Mouse (Mus musculus) embryonic facial prominence, embryonic 13.5 days (tissue): ENCODE measurements at regions not wholly inside any gene's neighbourhood (a gene's known extent, or its start where the extent isn't known, plus 50 kb on each side); places are given as distances from the start of the nearest gene placed in this dataset.

Experiments used
- ATAC-seq: fragments of 200-750 bp; cut with Nextera tagmentation; 2 replicates; pipeline ENCODE4 v1.8.0; 2017; ENCODE audit warnings: low read depth; ENCODE audit not compliant: insufficient number of reproducible peaks, insufficient read depth, low FRiP score, low TSS enrichment
- H3K27ac ChIP-seq: fragments of 300-500 bp; sonication (generic); 2 replicates; pipeline ENCODE4 v1.5.1; 2015; ENCODE audit warnings: moderate library complexity, mild to moderate bottlenecking, inconsistent platforms
- H3K27me3 ChIP-seq: fragments of 300-500 bp; sonication (generic); 2 replicates; pipeline ENCODE4 v1.6.1; 2015; ENCODE audit warnings: mild to moderate bottlenecking, inconsistent platforms
- H3K36me3 ChIP-seq: fragments of 300-500 bp; sonication (generic); 2 replicates; pipeline ENCODE4 v1.6.1; 2015; ENCODE audit warnings: mild to moderate bottlenecking, inconsistent platforms
- H3K4me1 ChIP-seq: fragments of 300-500 bp; sonication (generic); 2 replicates; pipeline ENCODE4 v1.6.1; 2015; ENCODE audit warnings: inconsistent platforms
- H3K4me2 ChIP-seq: fragments of 300-500 bp; sonication (generic); 2 replicates; pipeline ENCODE4 v1.6.1; 2015; ENCODE audit warnings: moderate library complexity, mild to moderate bottlenecking, inconsistent platforms
- H3K4me3 ChIP-seq: fragments of 300-500 bp; sonication (generic); 2 replicates; pipeline ENCODE4 v1.5.1; 2015; ENCODE audit warnings: mild to moderate bottlenecking, inconsistent platforms
- H3K9ac ChIP-seq: fragments of 300-500 bp; sonication (generic); 2 replicates; pipeline ENCODE4 v1.6.1; 2015; ENCODE audit warnings: mild to moderate bottlenecking, inconsistent platforms
- H3K9me3 ChIP-seq: fragments of 300-500 bp; sonication (generic); 2 replicates; pipeline ENCODE4 v1.6.1; 2016; ENCODE audit warnings: inconsistent platforms
- WGBS: fragments of 180-500 bp; shearing (Covaris S2); methylation state at CpG from one replicate; pipeline ENCODE4 v1.1.7; 2015; ENCODE audit warnings: mixed read lengths; 5-methylcytosine and 5-hydroxymethylcytosine counted together

- Histone ChIP-seq H3K4me3 (no peak overlapping the region), H3K9ac (no peak overlapping the region), H3K4me1 (peaks cover 22% of the 10 kb centered on the region), H3K36me3 (no peaks in the 10 kb centered on the region), H3K27me3 (no peaks in the 10 kb centered on the region), H3K27ac (0 out of 2 replicates have a peak overlapping the region, but pooled peaks have one; percentile 40), H3K4me2 (no peak overlapping the region), H3K9me3 (no peaks in the 10 kb centered on the region)
- no peak for ATAC-seq
- WGBS, result 93% methylated on average over 1 of the region's 1 CpGs
These were observed 112.6 kb upstream of the Tbl1xr1 start for GRCm38 (mm10) chr3:21963733-21964351.

DNA sequence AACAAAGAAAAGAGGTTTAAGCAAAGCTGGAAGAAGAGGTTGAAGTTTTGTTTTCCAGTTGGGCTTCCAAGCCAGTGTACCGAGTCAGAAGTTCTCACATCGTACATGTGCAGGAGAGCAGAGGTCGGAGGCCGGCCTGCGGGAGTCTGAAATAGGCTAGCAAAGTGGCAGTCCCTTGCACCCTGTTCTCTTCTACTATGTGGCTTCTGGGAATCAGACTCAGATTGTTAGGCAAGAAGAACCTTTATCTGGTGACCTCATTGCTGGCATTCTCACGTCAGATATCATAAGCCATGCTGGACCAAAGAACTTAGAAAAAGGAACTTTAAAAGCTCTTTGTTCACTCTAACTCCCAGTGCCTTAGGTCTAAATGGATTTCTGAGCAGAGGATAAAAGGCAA lies 112.0 kb upstream of the Tbl1xr1 start:
- no peaks in the 10 kb centered on the region for H3K27me3 ChIP-seq
- no peaks in the 10 kb centered on the region for H3K36me3 ChIP-seq
- H3K9ac ChIP-seq, result no peak overlapping the region
- H3K27ac ChIP-seq, result no peak overlapping the region
- no peak for ATAC-seq
- H3K4me3 ChIP-seq, result no peak overlapping the region
- peaks cover 22% of the 10 kb centered on the region for H3K4me1 ChIP-seq
- WGBS, result 83% methylated on average over 6 of the region's 6 CpGs
- no peak overlapping the region for H3K4me2 ChIP-seq
- no peaks in the 10 kb centered on the region for H3K9me3 ChIP-seq

DNA sequence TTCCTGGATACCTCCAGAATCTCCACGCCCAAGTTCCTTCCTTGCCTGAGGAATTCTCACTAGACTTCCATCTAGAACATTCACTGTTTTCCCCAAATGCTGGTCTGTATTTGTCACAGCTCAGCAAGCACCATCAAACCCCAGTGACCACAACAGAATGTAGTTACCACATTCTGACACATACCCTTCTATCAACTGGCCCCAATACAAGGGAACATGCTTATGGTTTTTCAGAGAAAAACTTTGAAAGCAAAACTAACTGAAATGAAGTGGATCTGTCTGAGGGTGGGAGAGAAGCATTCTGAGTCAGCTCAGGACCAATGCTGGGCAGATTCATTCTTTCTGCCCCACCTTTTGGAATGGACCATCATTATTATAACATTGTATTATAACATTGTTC lies 110.9 kb upstream of the Tbl1xr1 start:
- WGBS, result 77% methylated on average over 1 of the region's 1 CpGs
- Histone ChIP-seq H3K4me3 (no peak overlapping the region), H3K9me3 (no peaks in the 10 kb centered on the region), H3K27ac (no peak overlapping the region), H3K4me1 (peaks cover 22% of the 10 kb centered on the region), H3K4me2 (no peak overlapping the region), H3K27me3 (no peaks in the 10 kb centered on the region), H3K9ac (no peak overlapping the region), H3K36me3 (no peaks in the 10 kb centered on the region)
- no peak for ATAC-seq

DNA sequence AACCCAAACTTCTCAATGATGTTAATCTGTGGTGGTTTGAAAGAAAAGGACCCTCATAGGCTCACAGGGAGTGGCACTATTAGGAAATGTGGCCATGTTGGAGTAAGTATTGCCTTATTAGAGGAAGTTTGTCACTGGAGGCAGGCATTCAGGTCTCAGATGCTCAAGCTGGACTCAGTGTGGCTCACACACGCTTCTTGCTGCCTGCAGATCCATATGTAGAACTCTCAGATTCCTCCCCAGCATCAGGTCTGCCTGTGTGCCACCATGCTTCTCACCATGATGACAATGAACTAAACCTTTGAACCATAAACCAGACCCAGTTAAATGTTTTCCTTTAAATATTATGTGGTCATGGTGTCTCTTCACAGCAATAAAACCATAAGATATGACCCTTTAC lies 104.7 kb upstream of the Tbl1xr1 start:
- 80% methylated on average over 1 of the region's 1 CpGs for WGBS
- Histone ChIP-seq H3K9ac (no peak overlapping the region), H3K9me3 (no peaks in the 10 kb centered on the region), H3K27me3 (no peaks in the 10 kb centered on the region), H3K27ac (no peak overlapping the region), H3K4me3 (no peak overlapping the region), H3K36me3 (no peaks in the 10 kb centered on the region), H3K4me1 (no peaks in the 10 kb centered on the region), H3K4me2 (no peak overlapping the region)
- ATAC-seq, result no peak

DNA sequence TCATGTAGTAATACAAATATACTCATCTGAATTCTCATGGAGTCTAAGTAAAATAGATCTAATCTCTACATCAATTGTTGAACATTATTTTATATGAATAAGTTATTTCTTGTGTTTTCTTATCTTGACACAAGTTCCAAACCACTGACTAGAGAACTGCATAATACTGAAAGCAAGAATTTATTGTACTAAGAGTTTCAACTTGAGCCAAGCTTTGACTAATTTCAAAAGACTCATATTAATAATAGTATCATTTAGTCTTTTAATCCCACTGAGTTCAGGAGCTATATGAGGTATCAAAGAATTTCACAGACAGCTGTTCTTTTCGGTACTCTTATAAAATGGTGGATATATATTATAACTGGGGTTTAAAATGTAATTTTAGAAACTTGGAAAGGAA lies 103.3 kb upstream of the Tbl1xr1 start:
- WGBS, result 84% methylated on average over 1 of the region's 1 CpGs
- ATAC-seq, result no peak
- H3K9ac ChIP-seq, result no peak overlapping the region
- H3K4me3 ChIP-seq, result no peak overlapping the region
- H3K4me2 ChIP-seq, result no peak overlapping the region
- H3K27me3 ChIP-seq, result no peaks in the 10 kb centered on the region
- no peak overlapping the region for H3K27ac ChIP-seq
- H3K9me3 ChIP-seq, result no peaks in the 10 kb centered on the region
- H3K4me1 ChIP-seq, result no peaks in the 10 kb centered on the region
- H3K36me3 ChIP-seq, result no peaks in the 10 kb centered on the region

- Histone ChIP-seq H3K27me3 (no peaks in the 10 kb centered on the region), H3K4me1 (no peaks in the 10 kb centered on the region), H3K27ac (no peak overlapping the region), H3K4me2 (no peak overlapping the region), H3K9me3 (no peaks in the 10 kb centered on the region), H3K36me3 (no peaks in the 10 kb centered on the region), H3K9ac (no peak overlapping the region), H3K4me3 (no peak overlapping the region)
- no peak for ATAC-seq
- WGBS, result 82% methylated on average over 7 of the region's 7 CpGs
These were observed 102.8 kb upstream of the Tbl1xr1 start for GRCm38 (mm10) chr3:21973681-21974080.

DNA sequence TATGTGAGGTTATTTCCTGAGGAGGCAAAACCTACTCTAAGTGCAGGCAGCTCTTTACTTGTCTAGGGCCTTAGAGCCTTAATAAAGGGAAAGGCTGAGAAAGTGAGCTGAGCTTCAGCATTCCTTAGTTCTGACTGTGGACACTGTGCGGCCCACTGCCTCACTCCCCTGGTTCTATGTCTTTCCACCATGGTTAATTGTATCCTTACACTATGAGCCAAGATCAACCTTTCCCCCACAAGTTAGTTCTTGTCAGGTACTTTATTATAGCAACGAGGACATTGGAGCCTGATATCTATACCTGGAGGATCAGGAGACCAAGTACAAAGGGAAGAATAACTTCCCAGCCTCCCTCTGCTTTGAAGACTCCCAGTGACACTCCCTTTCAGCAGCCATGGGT lies 101.7 kb upstream of the Tbl1xr1 start:
- Histone ChIP-seq H3K9ac (no peak overlapping the region), H3K4me2 (no peak overlapping the region), H3K4me1 (no peaks in the 10 kb centered on the region), H3K9me3 (no peaks in the 10 kb centered on the region), H3K4me3 (no peak overlapping the region), H3K27ac (no peak overlapping the region), H3K27me3 (no peaks in the 10 kb centered on the region), H3K36me3 (no peaks in the 10 kb centered on the region)
- 80% methylated on average over 2 of the region's 2 CpGs for WGBS
- no peak for ATAC-seq

DNA sequence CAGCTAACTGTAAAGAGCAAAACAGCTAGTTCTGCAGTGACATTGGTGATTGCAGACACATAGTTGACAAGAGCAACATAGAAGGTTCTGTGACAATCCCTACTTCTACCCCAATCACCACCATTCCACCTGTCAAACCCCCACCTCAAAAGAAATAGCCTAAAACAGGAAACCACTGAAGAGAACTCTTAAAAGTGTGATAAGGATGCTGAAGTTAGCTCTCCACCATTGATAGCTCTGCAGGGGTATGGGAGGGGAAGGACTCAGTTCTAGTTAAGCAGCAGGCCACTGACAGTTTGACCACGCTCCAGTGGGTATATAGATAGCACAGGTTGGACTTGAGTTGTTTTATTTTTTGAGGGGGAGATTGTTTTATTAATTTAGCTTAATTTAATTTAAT lies 98.7 kb upstream of the Tbl1xr1 start:
- Histone ChIP-seq H3K4me2 (no peak overlapping the region), H3K9me3 (peaks cover 5% of the 10 kb centered on the region; the same call in 1 of the 2 replicates), H3K4me3 (no peak overlapping the region), H3K27ac (no peak overlapping the region), H3K27me3 (no peaks in the 10 kb centered on the region), H3K9ac (no peak overlapping the region), H3K4me1 (no peaks in the 10 kb centered on the region), H3K36me3 (no peaks in the 10 kb centered on the region)
- WGBS, result 80% methylated on average over 1 of the region's 1 CpGs
- ATAC-seq, result no peak

DNA sequence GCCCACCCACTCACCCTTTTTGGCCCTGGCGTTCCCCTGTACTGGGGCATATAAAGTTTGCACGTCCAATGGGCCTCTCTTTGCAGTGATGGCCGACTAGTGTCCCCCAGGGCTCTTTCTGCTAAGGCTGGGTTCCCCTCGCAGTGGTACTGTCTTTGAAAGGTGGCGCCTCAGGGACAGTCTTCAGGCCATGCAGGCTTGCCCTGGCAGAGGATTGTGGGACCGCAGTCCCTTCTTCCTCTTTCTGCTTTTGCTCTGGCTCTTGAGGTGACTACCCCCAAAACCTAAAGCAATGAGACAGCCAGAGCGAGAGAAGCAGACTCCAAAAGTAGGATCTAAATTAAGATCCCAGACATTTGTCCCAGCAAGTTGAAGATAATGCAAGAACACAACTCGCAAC lies 93.5 kb upstream of the Tbl1xr1 start:
- 84% methylated on average over 8 of the region's 8 CpGs for WGBS
- Histone ChIP-seq H3K4me1 (no peaks in the 10 kb centered on the region), H3K4me3 (no peak overlapping the region), H3K9ac (no peak overlapping the region), H3K36me3 (no peaks in the 10 kb centered on the region), H3K27ac (no peak overlapping the region), H3K4me2 (no peak overlapping the region), H3K9me3 (peaks cover 5% of the 10 kb centered on the region; the same call in 1 of the 2 replicates), H3K27me3 (no peaks in the 10 kb centered on the region)
- ATAC-seq, result no peak

DNA sequence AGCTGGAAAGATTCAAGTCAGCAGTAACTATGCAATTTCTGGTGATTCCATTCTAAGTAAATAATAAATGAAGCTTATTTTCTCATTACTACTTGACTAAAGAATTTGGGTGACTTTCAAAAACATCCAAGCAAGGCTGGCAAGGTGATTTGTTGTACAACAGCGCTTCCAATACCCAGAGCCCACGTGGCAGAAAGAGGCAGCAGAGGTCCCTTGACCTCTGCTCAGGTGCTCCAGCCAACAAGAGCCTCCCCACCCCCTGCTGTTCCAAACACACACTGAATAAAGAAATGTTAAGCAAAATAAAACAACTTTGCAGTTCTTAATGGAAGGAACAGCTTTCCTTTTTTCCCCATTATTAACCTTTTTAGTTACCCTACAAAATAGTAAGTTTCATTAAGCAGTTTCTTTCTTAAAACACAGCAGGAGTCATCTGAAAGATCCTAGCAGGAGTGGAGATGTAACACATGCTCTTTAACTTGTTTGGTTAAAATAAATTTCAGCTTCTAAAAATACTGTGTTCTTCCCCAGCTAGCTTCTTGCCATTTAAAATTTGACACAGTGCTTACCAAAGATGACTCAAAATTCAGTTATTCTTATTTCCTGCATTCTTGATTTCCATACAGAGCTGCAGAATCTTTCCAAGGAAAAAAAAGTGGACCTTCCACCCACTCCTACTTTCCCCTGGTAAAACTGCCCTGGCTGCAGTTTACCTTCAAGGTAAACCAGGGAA lies 92.3 kb upstream of the Tbl1xr1 start:
- no peaks in the 10 kb centered on the region for H3K36me3 ChIP-seq
- no peak overlapping the region for H3K27ac ChIP-seq
- WGBS, result 44% methylated on average over 2 of the region's 2 CpGs
- no peak overlapping the region for H3K4me2 ChIP-seq
- H3K4me3 ChIP-seq, result no peak overlapping the region
- H3K9ac ChIP-seq, result no peak overlapping the region
- no peaks in the 10 kb centered on the region for H3K4me1 ChIP-seq
- H3K27me3 ChIP-seq, result no peaks in the 10 kb centered on the region
- ATAC-seq, result no peak
- H3K9me3 ChIP-seq, result peaks cover 5% of the 10 kb centered on the region; the same call in 1 of the 2 replicates

- Histone ChIP-seq H3K4me2 (no peak overlapping the region), H3K9ac (no peak overlapping the region), H3K36me3 (no peaks in the 10 kb centered on the region), H3K27ac (no peak overlapping the region), H3K27me3 (no peaks in the 10 kb centered on the region), H3K9me3 (peaks cover 5% of the 10 kb centered on the region; the same call in 1 of the 2 replicates), H3K4me1 (no peaks in the 10 kb centered on the region), H3K4me3 (no peak overlapping the region)
- 62% methylated on average over 2 of the region's 2 CpGs for WGBS
- ATAC-seq, result no peak
These were observed 91.6 kb upstream of the Tbl1xr1 start for GRCm38 (mm10) chr3:21984807-21985206.

- peaks cover 4% of the 10 kb centered on the region; the same call in 1 of the 2 replicates for H3K9me3 ChIP-seq
- H3K4me3 ChIP-seq, result no peak overlapping the region
- H3K27ac ChIP-seq, result no peak overlapping the region
- H3K27me3 ChIP-seq, result no peaks in the 10 kb centered on the region
- H3K4me2 ChIP-seq, result no peak overlapping the region
- no peaks in the 10 kb centered on the region for H3K36me3 ChIP-seq
- H3K9ac ChIP-seq, result no peak overlapping the region
- H3K4me1 ChIP-seq, result no peaks in the 10 kb centered on the region
- 76% methylated on average over 5 of the region's 5 CpGs for WGBS
- ATAC-seq, result no peak
These were observed 90.1 kb upstream of the Tbl1xr1 start for GRCm38 (mm10) chr3:21986164-21986892.
